In genomic region chr5:147291764-147292505, GRCm38 (mm10) we compare ENCODE assay signal across 16 mouse cellular contexts. TPM values are rescaled to one million over a fixed set of nuclear protein-coding genes. Genes with fewer than 3 reads are reported as not detected.
DNase-seq lines count a peak whose midpoint lies in the region; ATAC-seq and TF ChIP-seq lines count a peak whose summit lies in the region.
"Had no signal": no experiment of that assay in that cellular context is flagged by ENCODE, and none has a peak within 500 bp of the region (broad histone marks: within the 10 kb centered on the region; RNA-seq: fewer than 3 reads in every experiment).

No protein-coding gene starts in this region.

- no peak for TF ChIP-seq POLR2A in ES-Bruce4 (IDR thresholded peaks at IDR 0.05; ENCODE audit: insufficient read depth, low read length)

- 41% methylated on average over 16 of the region's 16 CpGs for WGBS in hindbrain, embryonic 11.5 days
- WGBS in hindbrain, embryonic 13.5 days = 42% methylated on average over 16 of the region's 16 CpGs
- WGBS in intestine, postnatal 0 days = 20% methylated on average over 16 of the region's 16 CpGs
- WGBS in stomach, embryonic 14.5 days = 20% methylated on average over 16 of the region's 16 CpGs
- WGBS in lung, postnatal 0 days = 21% methylated on average over 16 of the region's 16 CpGs

- H3K4me2 ChIP-seq in hindbrain, embryonic 11.5 days (replicated peaks; ENCODE audit: low read depth, low read length) = no peak overlapping the region
- H3K4me2 ChIP-seq in hindbrain, embryonic 13.5 days = no peak overlapping the region
- peak overlapping the region; percentile 54 for H3K4me2 ChIP-seq in intestine, postnatal 0 days (replicated peaks; ENCODE audit: low read depth)
- H3K4me2 ChIP-seq in stomach, embryonic 14.5 days (replicated peaks; ENCODE audit: low read depth, low read length) = no peak overlapping the region
- no peak overlapping the region for H3K4me2 ChIP-seq in lung, postnatal 0 days (replicated peaks; ENCODE audit: low read depth, low read length)
- H3K4me2 ChIP-seq: midbrain, embryonic 13.5 days; neural tube, embryonic 12.5 days had no signal

- no peaks in the 10 kb centered on the region for H3K4me1 ChIP-seq in hindbrain, embryonic 11.5 days (replicated peaks; ENCODE audit: control insufficient read depth, insufficient read depth, low read length)
- peaks cover 4% of the 10 kb centered on the region; the same call in 1 of the 2 replicates for H3K4me1 ChIP-seq in hindbrain, embryonic 13.5 days (replicated peaks)
- H3K4me1 ChIP-seq in ES-Bruce4 (ENCODE audit: control insufficient read depth, insufficient read depth, low read length) = no peaks in the 10 kb centered on the region
- 0 out of 2 replicates have a peak, but pooled peaks cover 4% of the 10 kb centered on the region for H3K4me1 ChIP-seq in intestine, postnatal 0 days (replicated peaks; ENCODE audit: control insufficient read depth, insufficient read depth, low read length)
- H3K4me1 ChIP-seq in stomach, embryonic 14.5 days (ENCODE audit: control insufficient read depth, insufficient read depth, low read length) = peaks cover 10% of the 10 kb centered on the region; the same call in 1 of the 2 replicates
- no peaks in the 10 kb centered on the region for H3K4me1 ChIP-seq in lung, postnatal 0 days (ENCODE audit: insufficient read depth, low read depth, low read length)
- H3K4me1 ChIP-seq: midbrain, embryonic 13.5 days; neural tube, embryonic 12.5 days had no signal

- peak; percentile 24 for TF ChIP-seq CTCF in ES-Bruce4 (IDR thresholded peaks at IDR 0.05; ENCODE audit: low read depth, low read length)
- peak; percentile 25; the same call in 1 of the 2 replicates for TF ChIP-seq CTCF in intestine, postnatal 0 days (IDR thresholded peaks at IDR 0.05; ENCODE audit: low read depth)
- TF ChIP-seq CTCF in lung, postnatal 0 days (IDR thresholded peaks at IDR 0.05) = no peak

- peak; percentile 5 for DNase-seq in hindbrain, embryonic 11.5 days (ENCODE audit: low spot score)
- DNase-seq in lung, postnatal 0 days (ENCODE audit: low spot score) = no peak
- DNase-seq in Muller cell, postnatal 12 days (ENCODE audit: inconsistent ontology term) = no peak
- DNase-seq in urinary bladder, postnatal 10 days (ENCODE audit: low spot score) = no peak
- DNase-seq: adrenal gland, postnatal 25 days; cerebellum, postnatal 36 days; kidney, adult 2 months; thymus, postnatal 25 days had no signal

- no peak overlapping the region for H3K4me3 ChIP-seq in hindbrain, embryonic 11.5 days (ENCODE audit: low read depth, low read length)
- H3K4me3 ChIP-seq in hindbrain, embryonic 13.5 days = no peak overlapping the region
- H3K4me3 ChIP-seq in ES-Bruce4 (ENCODE audit: low read depth, low read length) = no peak overlapping the region
- H3K4me3 ChIP-seq in intestine, postnatal 0 days (ENCODE audit: low read depth, low read length) = peak overlapping the region; percentile 12; the same call in 1 of the 2 replicates
- H3K4me3 ChIP-seq in stomach, embryonic 14.5 days (ENCODE audit: low read depth, low read length) = no peak overlapping the region
- no peak overlapping the region for H3K4me3 ChIP-seq in lung, postnatal 0 days (ENCODE audit: low read depth, low read length)
- H3K4me3 ChIP-seq: midbrain, embryonic 13.5 days; neural tube, embryonic 12.5 days had no signal

- no peak for TF ChIP-seq EP300 in ES-Bruce4 (IDR thresholded peaks at IDR 0.05; ENCODE audit: insufficient read depth, low read depth, low read length)
- TF ChIP-seq EP300 in lung, postnatal 0 days (IDR thresholded peaks at IDR 0.05) = no peak

- peaks cover 46% of the 10 kb centered on the region for H3K27me3 ChIP-seq in hindbrain, embryonic 11.5 days (ENCODE audit: control insufficient read depth, insufficient read depth, low read length)
- peaks cover 79% of the 10 kb centered on the region for H3K27me3 ChIP-seq in hindbrain, embryonic 13.5 days
- no peaks in the 10 kb centered on the region for H3K27me3 ChIP-seq in ES-Bruce4 (ENCODE audit: control insufficient read depth, insufficient read depth, low read length, poor library complexity, severe bottlenecking)
- H3K27me3 ChIP-seq in intestine, postnatal 0 days (replicated peaks; ENCODE audit: control insufficient read depth, insufficient read depth, low read length) = peaks cover 5% of the 10 kb centered on the region; the same call in 1 of the 2 replicates
- H3K27me3 ChIP-seq in stomach, embryonic 14.5 days (ENCODE audit: control insufficient read depth, insufficient read depth, low read length) = peaks cover 19% of the 10 kb centered on the region
- H3K27me3 ChIP-seq in lung, postnatal 0 days (replicated peaks; ENCODE audit: insufficient read depth, low read length) = peaks cover 42% of the 10 kb centered on the region

- H3K9me3 ChIP-seq in hindbrain, embryonic 11.5 days (ENCODE audit: control insufficient read depth, low read length) = no peaks in the 10 kb centered on the region
- no peaks in the 10 kb centered on the region for H3K9me3 ChIP-seq in hindbrain, embryonic 13.5 days
- H3K9me3 ChIP-seq in ES-Bruce4 (replicated peaks; ENCODE audit: control insufficient read depth, insufficient read depth, low read length, poor library complexity, severe bottlenecking) = no peaks in the 10 kb centered on the region
- H3K9me3 ChIP-seq in intestine, postnatal 0 days (ENCODE audit: control insufficient read depth) = no peaks in the 10 kb centered on the region
- H3K9me3 ChIP-seq in stomach, embryonic 14.5 days (ENCODE audit: control insufficient read depth, low read depth, low read length) = no peaks in the 10 kb centered on the region
- no peaks in the 10 kb centered on the region for H3K9me3 ChIP-seq in lung, postnatal 0 days (ENCODE audit: low read length)
- H3K9me3 ChIP-seq: midbrain, embryonic 13.5 days; neural tube, embryonic 12.5 days had no signal

- no peaks in the 10 kb centered on the region for H3K36me3 ChIP-seq in hindbrain, embryonic 11.5 days (ENCODE audit: control insufficient read depth, insufficient read depth, low read length)
- no peaks in the 10 kb centered on the region for H3K36me3 ChIP-seq in hindbrain, embryonic 13.5 days
- H3K36me3 ChIP-seq in ES-Bruce4 (ENCODE audit: control insufficient read depth, insufficient read depth, low read length, poor library complexity, severe bottlenecking) = no peaks in the 10 kb centered on the region
- H3K36me3 ChIP-seq in intestine, postnatal 0 days (ENCODE audit: control insufficient read depth, insufficient read depth) = no peaks in the 10 kb centered on the region
- H3K36me3 ChIP-seq in stomach, embryonic 14.5 days (ENCODE audit: control insufficient read depth, insufficient read depth, low read length) = no peaks in the 10 kb centered on the region
- no peaks in the 10 kb centered on the region for H3K36me3 ChIP-seq in lung, postnatal 0 days (ENCODE audit: insufficient read depth, low read length)
- H3K36me3 ChIP-seq: midbrain, embryonic 13.5 days; neural tube, embryonic 12.5 days had no signal

- H3K9ac ChIP-seq in hindbrain, embryonic 11.5 days (ENCODE audit: low read depth, low read length) = no peak overlapping the region
- H3K9ac ChIP-seq in hindbrain, embryonic 13.5 days = no peak overlapping the region
- H3K9ac ChIP-seq in ES-Bruce4 (ENCODE audit: low read depth, poor library complexity, severe bottlenecking) = 0 out of 2 replicates have a peak overlapping the region, but pooled peaks have one; percentile 18
- H3K9ac ChIP-seq in intestine, postnatal 0 days (ENCODE audit: low read depth, low read length) = no peak overlapping the region
- H3K9ac ChIP-seq in stomach, embryonic 14.5 days (replicated peaks; ENCODE audit: low read depth, low read length) = no peak overlapping the region; the same call in 1 of the 2 replicates
- no peak overlapping the region for H3K9ac ChIP-seq in lung, postnatal 0 days (replicated peaks; ENCODE audit: low read depth)
- H3K9ac ChIP-seq: midbrain, embryonic 13.5 days; neural tube, embryonic 12.5 days had no signal

- H3K27ac ChIP-seq in hindbrain, embryonic 11.5 days (ENCODE audit: low read depth, low read length) = no peak overlapping the region
- H3K27ac ChIP-seq in hindbrain, embryonic 13.5 days = no peak overlapping the region
- H3K27ac ChIP-seq in ES-Bruce4 (ENCODE audit: insufficient read depth, low read length) = no peak overlapping the region
- H3K27ac ChIP-seq in intestine, postnatal 0 days (ENCODE audit: low read depth, low read length) = peak overlapping the region; percentile 75
- H3K27ac ChIP-seq in stomach, embryonic 14.5 days (ENCODE audit: low read length) = no peak overlapping the region; the same call in 1 of the 2 replicates
- H3K27ac ChIP-seq in lung, postnatal 0 days (ENCODE audit: low read length) = no peak overlapping the region
- H3K27ac ChIP-seq: midbrain, embryonic 13.5 days; neural tube, embryonic 12.5 days had no signal

- ATAC-seq in hindbrain, embryonic 11.5 days (ENCODE audit: low FRiP score) = no peak
- ATAC-seq in hindbrain, embryonic 13.5 days (ENCODE audit: low FRiP score) = no peak
- peak; percentile 22; the same call in 1 of the 2 replicates for ATAC-seq in intestine, postnatal 0 days
- ATAC-seq in stomach, embryonic 14.5 days (ENCODE audit: insufficient number of reproducible peaks, insufficient read depth, low FRiP score, low read depth) = peak; percentile 44; the same call in 1 of the 2 replicates
- no peak for ATAC-seq in lung, postnatal 0 days

RNA-seq across cellular contexts. Expression of gene Cdx2, which starts 15.1 kb away (rescaled TPM):
- not detected in 2 replicates for polyA plus RNA-seq in hindbrain, embryonic 11.5 days (2014; fragmentation: Nextera tagmentation; extraction: Ambion mirVana)
- polyA plus RNA-seq in hindbrain, embryonic 13.5 days (2015; fragmentation: Nextera tagmentation; extraction: Ambion mirVana) = 0.08 TPM in 1 of 2 replicates, not detected in the other
- 0.70 and 1.1 TPM in 2 replicates for polyA plus RNA-seq in ES-Bruce4 (2011; ENCODE audit: insufficient read depth, insufficient read length, low read depth, missing spikeins)
- 35.0 and 38.9 TPM in 2 replicates for polyA plus RNA-seq in intestine, postnatal 0 days (2015; fragmentation: Nextera tagmentation; extraction: Ambion mirVana)
- 1.1 and 1.3 TPM in 2 replicates for polyA plus RNA-seq in stomach, embryonic 14.5 days (2014; fragmentation: Nextera tagmentation; extraction: Ambion mirVana)
- not detected in 2 replicates for polyA plus RNA-seq in lung, postnatal 0 days (2015; fragmentation: Nextera tagmentation; extraction: Ambion mirVana)
- polyA plus RNA-seq: kidney, adult 2 months; lung, embryonic 16.5 days; midbrain, embryonic 13.5 days; neural tube, embryonic 12.5 days had no signal

RNA-seq across cellular contexts. Expression of gene Pdx1, which starts 22.2 kb away (rescaled TPM):
- not detected in 2 replicates for polyA plus RNA-seq in hindbrain, embryonic 11.5 days (2014; fragmentation: Nextera tagmentation; extraction: Ambion mirVana)
- polyA plus RNA-seq in hindbrain, embryonic 13.5 days (2015; fragmentation: Nextera tagmentation; extraction: Ambion mirVana) = not detected in 2 replicates
- polyA plus RNA-seq in ES-Bruce4 (2011; ENCODE audit: insufficient read depth, insufficient read length, low read depth, missing spikeins) = not detected in 2 replicates
- 6.7 and 9.2 TPM in 2 replicates for polyA plus RNA-seq in intestine, postnatal 0 days (2015; fragmentation: Nextera tagmentation; extraction: Ambion mirVana)
- polyA plus RNA-seq in stomach, embryonic 14.5 days (2014; fragmentation: Nextera tagmentation; extraction: Ambion mirVana) = 3.4 and 5.2 TPM in 2 replicates
- polyA plus RNA-seq in lung, postnatal 0 days (2015; fragmentation: Nextera tagmentation; extraction: Ambion mirVana) = not detected in 2 replicates
- polyA plus RNA-seq: gonadal fat pad, adult 2 months; kidney, adult 2 months; lung, embryonic 16.5 days; midbrain, embryonic 13.5 days; neural tube, embryonic 12.5 days had no signal

RNA-seq across cellular contexts. Expression of gene Urad, which starts 30.3 kb away (rescaled TPM):
- not detected in 2 replicates for polyA plus RNA-seq in hindbrain, embryonic 11.5 days (2014; fragmentation: Nextera tagmentation; extraction: Ambion mirVana)
- polyA plus RNA-seq in hindbrain, embryonic 13.5 days (2015; fragmentation: Nextera tagmentation; extraction: Ambion mirVana) = not detected in 2 replicates
- not detected in 2 replicates for polyA plus RNA-seq in ES-Bruce4 (2011; ENCODE audit: insufficient read depth, insufficient read length, low read depth, missing spikeins)
- 0.95 and 1.1 TPM in 2 replicates for polyA plus RNA-seq in intestine, postnatal 0 days (2015; fragmentation: Nextera tagmentation; extraction: Ambion mirVana)
- polyA plus RNA-seq in stomach, embryonic 14.5 days (2014; fragmentation: Nextera tagmentation; extraction: Ambion mirVana) = not detected in 2 replicates
- not detected in 2 replicates for polyA plus RNA-seq in lung, postnatal 0 days (2015; fragmentation: Nextera tagmentation; extraction: Ambion mirVana)
- polyA plus RNA-seq: gonadal fat pad, adult 2 months; kidney, adult 2 months; lung, embryonic 16.5 days; midbrain, embryonic 13.5 days; neural tube, embryonic 12.5 days had no signal

Comparison
In these comparisons a context has a peak if more than half of its experiments do, and no peak if none do; other contexts are left out.
1. ATAC-seq: peak in intestine, postnatal 0 days (single experiment) and stomach, embryonic 14.5 days (single experiment); none in hindbrain, embryonic 11.5 days (single experiment), hindbrain, embryonic 13.5 days (single experiment) and lung, postnatal 0 days (single experiment).
2. RNA of gene Cdx2, which starts 15.1 kb away (polyA plus RNA-seq): 35.0 to 38.9 TPM in intestine, postnatal 0 days; 1.1 to 1.3 TPM in stomach, embryonic 14.5 days, 0.70 to 1.1 TPM in ES-Bruce4, not detected in lung, postnatal 0 days, not detected in hindbrain, embryonic 11.5 days and 0.08 TPM in hindbrain, embryonic 13.5 days; every median in the first group is over 10 times any median in the second.